Mouse (Mus musculus) intestine, embryonic 16.5 days (tissue): ENCODE results near the gene Rnf128. TPM values are rescaled to one million over a fixed set of nuclear protein-coding genes. Genes with fewer than 3 reads are reported as not detected.
"Not testable (repeated sequence)": the region's sequence is repeated elsewhere in the genome, so short reads cannot be mapped to it uniquely, and the experiment has no call there.

Source experiments
- ATAC-seq: fragments of 200-750 bp; cut with Nextera tagmentation; 2 replicates; pipeline ENCODE4 v1.8.0; 2017; ENCODE audit warnings: moderate TSS enrichment, moderate library complexity
- H3K27ac ChIP-seq: fragments of 300-500 bp; sonication (generic); 2 replicates; pipeline ENCODE4 v1.5.1; 2014; ENCODE audit warnings: mild to moderate bottlenecking, low read length
- H3K27me3 ChIP-seq: fragments of 300-500 bp; sonication (generic); replicated peaks from 2 replicates; pipeline ENCODE4 v1.6.1; 2014; ENCODE audit warnings: low read length, control low read depth, mixed read lengths; ENCODE audit not compliant: control insufficient read depth, insufficient read depth
- H3K36me3 ChIP-seq: fragments of 300-500 bp; sonication (generic); 2 replicates; pipeline ENCODE4 v1.6.1; 2014; ENCODE audit warnings: low read length, control low read depth; ENCODE audit not compliant: control insufficient read depth, insufficient read depth
- H3K4me1 ChIP-seq: fragments of 300-500 bp; sonication (generic); 2 replicates; pipeline ENCODE4 v1.6.1; 2014; ENCODE audit warnings: low read length, control low read depth, mixed read lengths; ENCODE audit not compliant: control insufficient read depth, insufficient read depth
- H3K4me2 ChIP-seq: fragments of 300-500 bp; sonication (generic); 2 replicates; pipeline ENCODE4 v1.6.1; 2014; ENCODE audit warnings: low read depth, low read length, control low read depth
- H3K4me3 ChIP-seq: fragments of 300-500 bp; sonication (generic); 2 replicates; pipeline ENCODE4 v1.5.1; 2014; ENCODE audit warnings: mild to moderate bottlenecking, low read length
- H3K9ac ChIP-seq: fragments of 300-500 bp; sonication (generic); 2 replicates; pipeline ENCODE4 v1.6.1; 2014; ENCODE audit warnings: low read depth, low read length
- H3K9me3 ChIP-seq: fragments of 300-500 bp; sonication (generic); 2 replicates; pipeline ENCODE4 v1.6.1; 2016; ENCODE audit warnings: low read length, control low read depth; ENCODE audit not compliant: control insufficient read depth
- WGBS: fragments of 180-500 bp; shearing (Covaris S2); extraction: QIAGEN DNeasy Blood & Tissue Kit; methylation state at CpG from one replicate; pipeline ENCODE4 v1.1.7; 2014; 5-methylcytosine and 5-hydroxymethylcytosine counted together
- polyA plus RNA-seq: library from polyadenylated mRNA; unstranded; fragments of >200 nt; fragmentation: Nextera tagmentation; extraction: Ambion mirVana; gene quantifications from 2 replicates; pipeline ENCODE4 v1.2.1, GENCODE M21; 2015

The Rnf128 gene
- polyA plus RNA-seq, 1 experiment from 2014 or later: 134 TPM

GRCm38 (mm10) chrX:139543726-139544125 lies 19.4 kb upstream of the Rnf128 start:
- Histone ChIP-seq H3K27me3 (no peaks in the 10 kb centered on the region), H3K4me1 (no peaks in the 10 kb centered on the region), H3K27ac (no peak overlapping the region), H3K9me3 (no peaks in the 10 kb centered on the region), H3K36me3 (no peaks in the 10 kb centered on the region), H3K4me2 (no peak overlapping the region), H3K4me3 (no peak overlapping the region), H3K9ac (no peak overlapping the region)
- ATAC-seq: no peak
- 76% methylated on average over 7 of the region's 7 CpGs for WGBS

GRCm38 (mm10) chrX:139550456-139550855 lies 12.7 kb upstream of the Rnf128 start:
- WGBS: 73% methylated on average over 5 of the region's 5 CpGs
- no peak overlapping the region for H3K4me3 ChIP-seq
- no peaks in the 10 kb centered on the region for H3K27me3 ChIP-seq
- H3K4me1 ChIP-seq: no peaks in the 10 kb centered on the region
- peak; percentile 76; the same call in 1 of the 2 replicates for ATAC-seq
- no peaks in the 10 kb centered on the region for H3K36me3 ChIP-seq
- H3K27ac ChIP-seq: no peak overlapping the region
- no peak overlapping the region for H3K4me2 ChIP-seq
- no peak overlapping the region for H3K9ac ChIP-seq
- no peaks in the 10 kb centered on the region for H3K9me3 ChIP-seq

- H3K4me2 ChIP-seq: no peak overlapping the region
- H3K4me3 ChIP-seq: no peak overlapping the region
- no peaks in the 10 kb centered on the region for H3K36me3 ChIP-seq
- no peaks in the 10 kb centered on the region for H3K9me3 ChIP-seq
- H3K27me3 ChIP-seq: no peaks in the 10 kb centered on the region
- ATAC-seq: no peak
- no peaks in the 10 kb centered on the region for H3K4me1 ChIP-seq
- no peak overlapping the region for H3K9ac ChIP-seq
- H3K27ac ChIP-seq: no peak overlapping the region
- WGBS: 78% methylated on average over 2 of the region's 2 CpGs
These were observed 11.0 kb upstream of the Rnf128 start for GRCm38 (mm10) chrX:139552090-139552489.

- H3K27ac ChIP-seq: peak overlapping the region; percentile 54
- no peaks in the 10 kb centered on the region for H3K9me3 ChIP-seq
- no peak overlapping the region for H3K9ac ChIP-seq
- WGBS: 50% methylated on average over 5 of the region's 5 CpGs
- peak; percentile 90 for ATAC-seq
- H3K4me2 ChIP-seq: no peak overlapping the region
- no peaks in the 10 kb centered on the region for H3K36me3 ChIP-seq
- no peaks in the 10 kb centered on the region for H3K4me1 ChIP-seq
- H3K4me3 ChIP-seq: no peak overlapping the region
- no peaks in the 10 kb centered on the region for H3K27me3 ChIP-seq
These were observed 726 bp upstream of the Rnf128 start for GRCm38 (mm10) chrX:139562255-139562924.

GRCm38 (mm10) chrX:139570054-139570453 lies 6.9 kb downstream of the Rnf128 start:
- ATAC-seq: no peak
- 77% methylated on average over 3 of the region's 3 CpGs for WGBS

GRCm38 (mm10) chrX:139578649-139579278 lies 15.6 kb downstream of the Rnf128 start:
- H3K9me3 ChIP-seq: no peaks in the 10 kb centered on the region
- ATAC-seq: no peak
- WGBS: 60% methylated on average over 6 of the region's 6 CpGs
- no peaks in the 10 kb centered on the region for H3K36me3 ChIP-seq
- no peak overlapping the region for H3K4me3 ChIP-seq
- no peak overlapping the region for H3K27ac ChIP-seq
- H3K9ac ChIP-seq: no peak overlapping the region
- no peaks in the 10 kb centered on the region for H3K27me3 ChIP-seq
- H3K4me2 ChIP-seq: no peak overlapping the region
- no peaks in the 10 kb centered on the region for H3K4me1 ChIP-seq

More at GRCm38 (mm10) chrX:139570054-139570453, 6.9 kb downstream of the Rnf128 start:
- Histone ChIP-seq H3K9ac (no peak overlapping the region), H3K9me3 (no peaks in the 10 kb centered on the region), H3K27me3 (no peaks in the 10 kb centered on the region), H3K27ac (no peak overlapping the region), H3K4me2 (no peak overlapping the region), H3K4me3 (no peak overlapping the region), H3K4me1 (no peaks in the 10 kb centered on the region), H3K36me3 (no peaks in the 10 kb centered on the region)

GRCm38 (mm10) chrX:139583616-139584015 lies 20.5 kb downstream of the Rnf128 start:
- Histone ChIP-seq H3K9ac (no peak overlapping the region), H3K27me3 (no peaks in the 10 kb centered on the region), H3K36me3 (no peaks in the 10 kb centered on the region), H3K27ac (no peak overlapping the region), H3K4me1 (no peaks in the 10 kb centered on the region), H3K4me2 (no peak overlapping the region), H3K9me3 (no peaks in the 10 kb centered on the region), H3K4me3 (no peak overlapping the region)
- no peak for ATAC-seq
- WGBS: 56% methylated on average over 4 of the region's 4 CpGs

- 0 out of 2 replicates have a peak, but pooled peaks have one; percentile 53 for ATAC-seq
These were observed 23.6 kb downstream of the Rnf128 start for GRCm38 (mm10) chrX:139586676-139587075.

GRCm38 (mm10) chrX:139596404-139596803 lies 33.3 kb downstream of the Rnf128 start:
- Histone ChIP-seq H3K27ac (no peak overlapping the region), H3K36me3 (no peaks in the 10 kb centered on the region), H3K27me3 (no peaks in the 10 kb centered on the region), H3K4me3 (no peak overlapping the region), H3K9ac (no peak overlapping the region), H3K9me3 (no peaks in the 10 kb centered on the region), H3K4me1 (no peaks in the 10 kb centered on the region), H3K4me2 (no peak overlapping the region)
- 67% methylated on average over 6 of the region's 6 CpGs for WGBS
- ATAC-seq: no peak

More at GRCm38 (mm10) chrX:139586676-139587075, 23.6 kb downstream of the Rnf128 start:
- H3K27me3 ChIP-seq, H3K27ac ChIP-seq, H3K9me3 ChIP-seq, H3K4me1 ChIP-seq, H3K9ac ChIP-seq, H3K4me2 ChIP-seq, H3K36me3 ChIP-seq, H3K4me3 ChIP-seq: not testable (repeated sequence)
- 65% methylated on average over 2 of the region's 2 CpGs for WGBS
